Mouse (Mus musculus) embryonic facial prominence, embryonic 12.5 days (tissue): ENCODE measurements around the gene Rac3. TPM values are rescaled to one million over a fixed set of nuclear protein-coding genes. Genes with fewer than 3 reads are reported as not detected.

Experiments
- ATAC-seq: fragments of 200-750 bp; cut with Nextera tagmentation; 2 replicates; pipeline ENCODE4 v1.8.0; 2017; ENCODE audit not compliant: insufficient number of reproducible peaks, insufficient read depth, low FRiP score, low TSS enrichment
- H3K27ac ChIP-seq: fragments of 300-500 bp; sonication (generic); 2 replicates; pipeline ENCODE4 v1.5.1; 2016; ENCODE audit warnings: mild to moderate bottlenecking
- H3K27me3 ChIP-seq: fragments of 300-500 bp; sonication (generic); 2 replicates; pipeline ENCODE4 v1.6.1; 2016; ENCODE audit warnings: mild to moderate bottlenecking, moderate library complexity
- H3K36me3 ChIP-seq: fragments of 300-500 bp; sonication (generic); 2 replicates; pipeline ENCODE4 v1.6.1; 2016; ENCODE audit warnings: mild to moderate bottlenecking
- H3K4me1 ChIP-seq: fragments of 300-500 bp; sonication (generic); 2 replicates; pipeline ENCODE4 v1.6.1; 2016
- H3K4me2 ChIP-seq: fragments of 300-500 bp; sonication (generic); replicated peaks from 2 replicates; pipeline ENCODE4 v1.6.1; 2016; ENCODE audit warnings: mild to moderate bottlenecking, moderate library complexity
- H3K4me3 ChIP-seq: fragments of 300-500 bp; sonication (generic); 2 replicates; pipeline ENCODE4 v1.5.1; 2016; ENCODE audit warnings: mild to moderate bottlenecking
- H3K9ac ChIP-seq: fragments of 300-500 bp; sonication (generic); 2 replicates; pipeline ENCODE4 v1.6.1; 2016; ENCODE audit warnings: mild to moderate bottlenecking, moderate library complexity
- H3K9me3 ChIP-seq: fragments of 300-500 bp; sonication (generic); 2 replicates; pipeline ENCODE4 v1.6.1; 2016; ENCODE audit warnings: mild to moderate bottlenecking, moderate library complexity
- WGBS: fragments of 180-500 bp; shearing (Covaris S2); methylation state at CpG from one replicate; pipeline ENCODE4 v1.1.7; 2016; 5-methylcytosine and 5-hydroxymethylcytosine counted together
- polyA plus RNA-seq: library from polyadenylated mRNA; unstranded; fragments of >200 nt; fragmentation: Nextera tagmentation; extraction: Ambion mirVana; gene quantifications from 2 replicates; pipeline ENCODE4 v1.2.1, GENCODE M21; 2016

Gene Rac3
- polyA plus RNA-seq, 1 experiment from 2014 or later: 59.7 TPM

- H3K9me3 ChIP-seq: no peaks in the 10 kb centered on the region
- 34% methylated on average over 5 of the region's 5 CpGs for WGBS
- H3K9ac ChIP-seq: no peak overlapping the region
- peaks cover 26% of the 10 kb centered on the region; the same call in 1 of the 2 replicates for H3K36me3 ChIP-seq
- peak overlapping the region; percentile 87 for H3K27ac ChIP-seq
- H3K4me2 ChIP-seq: no peak overlapping the region
- H3K4me1 ChIP-seq: peaks cover 59% of the 10 kb centered on the region
- no peaks in the 10 kb centered on the region for H3K27me3 ChIP-seq
- no peak overlapping the region for H3K4me3 ChIP-seq
- no peak for ATAC-seq
Measured at GRCm38 (mm10) chr11:120707969-120708368, 13.3 kb upstream of the Rac3 start.

- Histone ChIP-seq H3K4me1 (peaks cover 51% of the 10 kb centered on the region), H3K4me3 (no peak overlapping the region), H3K9me3 (no peaks in the 10 kb centered on the region), H3K9ac (no peak overlapping the region), H3K36me3 (peaks cover 26% of the 10 kb centered on the region; the same call in 1 of the 2 replicates), H3K27ac (no peak overlapping the region), H3K27me3 (no peaks in the 10 kb centered on the region), H3K4me2 (no peak overlapping the region)
- ATAC-seq: no peak
- WGBS: 75% methylated on average over 2 of the region's 2 CpGs
Measured at GRCm38 (mm10) chr11:120709551-120709950, 11.7 kb upstream of the Rac3 start.

GRCm38 (mm10) chr11:120710672-120711071 is 10.6 kb upstream of the Rac3 start:
- ATAC-seq: no peak
- no peak overlapping the region for H3K27ac ChIP-seq
- no peaks in the 10 kb centered on the region for H3K27me3 ChIP-seq
- H3K4me3 ChIP-seq: no peak overlapping the region
- 76% methylated on average over 5 of the region's 5 CpGs for WGBS
- H3K4me1 ChIP-seq: peaks cover 44% of the 10 kb centered on the region
- no peak overlapping the region for H3K9ac ChIP-seq
- no peaks in the 10 kb centered on the region for H3K9me3 ChIP-seq
- H3K4me2 ChIP-seq: no peak overlapping the region
- peaks cover 31% of the 10 kb centered on the region for H3K36me3 ChIP-seq

- H3K9ac ChIP-seq: no peak overlapping the region
- H3K36me3 ChIP-seq: peaks cover 41% of the 10 kb centered on the region
- H3K4me3 ChIP-seq: 0 out of 2 replicates have a peak overlapping the region, but pooled peaks have one; percentile 57
- H3K27me3 ChIP-seq: no peaks in the 10 kb centered on the region
- no peak for ATAC-seq
- H3K4me1 ChIP-seq: peaks cover 29% of the 10 kb centered on the region
- peak overlapping the region; percentile 99 for H3K4me2 ChIP-seq
- WGBS: 62% methylated on average over 8 of the region's 8 CpGs
- no peak overlapping the region; the same call in 1 of the 2 replicates for H3K27ac ChIP-seq
- no peaks in the 10 kb centered on the region for H3K9me3 ChIP-seq
Measured at GRCm38 (mm10) chr11:120711980-120712604, 9.2 kb upstream of the Rac3 start.

GRCm38 (mm10) chr11:120712771-120713568 is 8.3 kb upstream of the Rac3 start:
- H3K4me3 ChIP-seq: peak overlapping the region; percentile 57
- peaks cover 50% of the 10 kb centered on the region for H3K36me3 ChIP-seq
- H3K9me3 ChIP-seq: no peaks in the 10 kb centered on the region
- H3K27me3 ChIP-seq: no peaks in the 10 kb centered on the region
- peak overlapping the region; percentile 69 for H3K27ac ChIP-seq
- WGBS: 1% methylated on average over 38 of the region's 38 CpGs
- ATAC-seq: peak; percentile 50
- H3K4me2 ChIP-seq: peak overlapping the region; percentile 99
- peak overlapping the region; percentile 61 for H3K9ac ChIP-seq
- H3K4me1 ChIP-seq: peaks cover 21% of the 10 kb centered on the region

- H3K4me1 ChIP-seq: peaks cover 21% of the 10 kb centered on the region
- H3K4me3 ChIP-seq: peak within 1 kb of the TSS; percentile 57
- peak within 1 kb of the TSS; percentile 70 for H3K9ac ChIP-seq
- H3K4me2 ChIP-seq: peak within 1 kb of the TSS; percentile 99
- H3K9me3 ChIP-seq: no peaks in the 10 kb centered on the region
- H3K27me3 ChIP-seq: no peaks in the 10 kb centered on the region
- H3K36me3 ChIP-seq: peaks cover 54% of the 10 kb centered on the region
- peak within 1 kb of the TSS; percentile 69 for H3K27ac ChIP-seq
- 3% methylated on average over 53 of the region's 53 CpGs for WGBS
- peak; percentile 93 for ATAC-seq
Measured at GRCm38 (mm10) chr11:120713580-120714518, 7.4 kb upstream of the Rac3 start, which contains the start of the genes Cenpx and Lrrc45. Cenpx (minus strand) TSS chr11:120713738. Lrrc45 (plus strand) TSS chr11:120713925.

- Histone ChIP-seq H3K4me2 (peak overlapping the region; percentile 99), H3K9ac (peak overlapping the region; percentile 70), H3K27me3 (no peaks in the 10 kb centered on the region), H3K4me1 (peaks cover 21% of the 10 kb centered on the region), H3K9me3 (no peaks in the 10 kb centered on the region), H3K4me3 (peak overlapping the region; percentile 57), H3K36me3 (peaks cover 53% of the 10 kb centered on the region), H3K27ac (no peak overlapping the region)
- WGBS: 46% methylated on average over 10 of the region's 10 CpGs
- ATAC-seq: no peak
Measured at GRCm38 (mm10) chr11:120714546-120714945, 6.7 kb upstream of the Rac3 start.

GRCm38 (mm10) chr11:120715131-120715530 is 6.1 kb upstream of the Rac3 start:
- no peak overlapping the region for H3K9ac ChIP-seq
- peaks cover 21% of the 10 kb centered on the region for H3K4me1 ChIP-seq
- H3K27me3 ChIP-seq: no peaks in the 10 kb centered on the region
- 85% methylated on average over 9 of the region's 9 CpGs for WGBS
- H3K4me2 ChIP-seq: peak overlapping the region; percentile 99; the same call in 1 of the 2 replicates
- H3K36me3 ChIP-seq: peaks cover 52% of the 10 kb centered on the region
- no peak for ATAC-seq
- no peak overlapping the region for H3K4me3 ChIP-seq
- no peak overlapping the region for H3K27ac ChIP-seq
- H3K9me3 ChIP-seq: no peaks in the 10 kb centered on the region

- peaks cover 9% of the 10 kb centered on the region; the same call in 1 of the 2 replicates for H3K27me3 ChIP-seq
- H3K4me3 ChIP-seq: no peak overlapping the region
- 91% methylated on average over 9 of the region's 9 CpGs for WGBS
- no peak overlapping the region for H3K4me2 ChIP-seq
- ATAC-seq: no peak
- H3K9me3 ChIP-seq: no peaks in the 10 kb centered on the region
- H3K9ac ChIP-seq: no peak overlapping the region
- no peak overlapping the region for H3K27ac ChIP-seq
- H3K36me3 ChIP-seq: peaks cover 49% of the 10 kb centered on the region
- peaks cover 18% of the 10 kb centered on the region for H3K4me1 ChIP-seq
Measured at GRCm38 (mm10) chr11:120719242-120719641, 2.0 kb upstream of the Rac3 start.

- H3K4me1 ChIP-seq: peaks cover 11% of the 10 kb centered on the region
- peaks cover 49% of the 10 kb centered on the region for H3K36me3 ChIP-seq
- no peak overlapping the region for H3K27ac ChIP-seq
- no peak for ATAC-seq
- no peaks in the 10 kb centered on the region for H3K9me3 ChIP-seq
- H3K4me2 ChIP-seq: no peak overlapping the region
- H3K4me3 ChIP-seq: no peak overlapping the region
- peaks cover 9% of the 10 kb centered on the region; the same call in 1 of the 2 replicates for H3K27me3 ChIP-seq
- 92% methylated on average over 13 of the region's 13 CpGs for WGBS
- no peak overlapping the region for H3K9ac ChIP-seq
Measured at GRCm38 (mm10) chr11:120719841-120720376, 1.4 kb upstream of the Rac3 start.

GRCm38 (mm10) chr11:120720450-120720849 is 820 bp upstream of the Rac3 start:
- peak overlapping the region; percentile 93 for H3K4me2 ChIP-seq
- H3K4me3 ChIP-seq: peak overlapping the region; percentile 67
- peaks cover 45% of the 10 kb centered on the region for H3K36me3 ChIP-seq
- no peak overlapping the region for H3K27ac ChIP-seq
- 9% methylated on average over 17 of the region's 17 CpGs for WGBS
- peaks cover 11% of the 10 kb centered on the region for H3K4me1 ChIP-seq
- ATAC-seq: no peak
- H3K27me3 ChIP-seq: peaks cover 9% of the 10 kb centered on the region; the same call in 1 of the 2 replicates
- H3K9me3 ChIP-seq: no peaks in the 10 kb centered on the region
- peak overlapping the region; percentile 86 for H3K9ac ChIP-seq
